Mouse (Mus musculus) intestine, embryonic 16.5 days (tissue): Measurements from ENCODE around the gene Ccdc151. TPM values are rescaled to one million over a fixed set of nuclear protein-coding genes. Genes with fewer than 3 reads are reported as not detected.

ENCODE experiments used
- ATAC-seq: fragments of 200-750 bp; cut with Nextera tagmentation; 2 replicates; pipeline ENCODE4 v1.8.0; 2017; ENCODE audit warnings: moderate TSS enrichment, moderate library complexity
- H3K27ac ChIP-seq: fragments of 300-500 bp; sonication (generic); 2 replicates; pipeline ENCODE4 v1.5.1; 2014; ENCODE audit warnings: mild to moderate bottlenecking, low read length
- H3K27me3 ChIP-seq: fragments of 300-500 bp; sonication (generic); replicated peaks from 2 replicates; pipeline ENCODE4 v1.6.1; 2014; ENCODE audit warnings: low read length, control low read depth, mixed read lengths; ENCODE audit not compliant: control insufficient read depth, insufficient read depth
- H3K36me3 ChIP-seq: fragments of 300-500 bp; sonication (generic); 2 replicates; pipeline ENCODE4 v1.6.1; 2014; ENCODE audit warnings: low read length, control low read depth; ENCODE audit not compliant: control insufficient read depth, insufficient read depth
- H3K4me1 ChIP-seq: fragments of 300-500 bp; sonication (generic); 2 replicates; pipeline ENCODE4 v1.6.1; 2014; ENCODE audit warnings: low read length, control low read depth, mixed read lengths; ENCODE audit not compliant: control insufficient read depth, insufficient read depth
- H3K4me2 ChIP-seq: fragments of 300-500 bp; sonication (generic); 2 replicates; pipeline ENCODE4 v1.6.1; 2014; ENCODE audit warnings: low read depth, low read length, control low read depth
- H3K4me3 ChIP-seq: fragments of 300-500 bp; sonication (generic); 2 replicates; pipeline ENCODE4 v1.5.1; 2014; ENCODE audit warnings: mild to moderate bottlenecking, low read length
- H3K9ac ChIP-seq: fragments of 300-500 bp; sonication (generic); 2 replicates; pipeline ENCODE4 v1.6.1; 2014; ENCODE audit warnings: low read depth, low read length
- H3K9me3 ChIP-seq: fragments of 300-500 bp; sonication (generic); 2 replicates; pipeline ENCODE4 v1.6.1; 2016; ENCODE audit warnings: low read length, control low read depth; ENCODE audit not compliant: control insufficient read depth
- WGBS: fragments of 180-500 bp; shearing (Covaris S2); extraction: QIAGEN DNeasy Blood & Tissue Kit; methylation state at CpG from one replicate; pipeline ENCODE4 v1.1.7; 2014; 5-methylcytosine and 5-hydroxymethylcytosine counted together
- polyA plus RNA-seq: library from polyadenylated mRNA; unstranded; fragments of >200 nt; fragmentation: Nextera tagmentation; extraction: Ambion mirVana; gene quantifications from 2 replicates; pipeline ENCODE4 v1.2.1, GENCODE M21; 2015

Gene Ccdc151
- polyA plus RNA-seq, 1 experiment from 2014 or later: 0.28 TPM

- no peak overlapping the region for H3K27ac ChIP-seq
- WGBS: 68% methylated on average over 12 of the region's 12 CpGs
- no peak overlapping the region for H3K4me3 ChIP-seq
- H3K4me1 ChIP-seq: no peaks in the 10 kb centered on the region
- peaks cover 4% of the 10 kb centered on the region; the same call in 1 of the 2 replicates for H3K27me3 ChIP-seq
- no peak overlapping the region for H3K9ac ChIP-seq
- H3K9me3 ChIP-seq: no peaks in the 10 kb centered on the region
- no peak overlapping the region for H3K4me2 ChIP-seq
- H3K36me3 ChIP-seq: no peaks in the 10 kb centered on the region
- no peak for ATAC-seq
These were observed 59.4 kb downstream of the Ccdc151 start for GRCm38 (mm10) chr9:21943046-21943445.

Other genes with a start within 250 kb of the Ccdc151 start
- gene Spc24, start 242.3 kb downstream of the Ccdc151 start, polyA plus RNA-seq: 85.5 and 106 TPM in 2 replicates
- 9.7 and 9.9 TPM in 2 replicates for gene Kank2, start 203.9 kb downstream of the Ccdc151 start, polyA plus RNA-seq
- gene Angptl8, start 167.1 kb downstream of the Ccdc151 start, polyA plus RNA-seq: 17.3 and 18.4 TPM in 2 replicates
- 23.3 and 24.7 TPM in 2 replicates for gene Dock6, start 150.0 kb downstream of the Ccdc151 start, polyA plus RNA-seq
- gene Rab3d, start 84.4 kb downstream of the Ccdc151 start, polyA plus RNA-seq: 47.5 and 47.9 TPM in 2 replicates
- 2.6 and 3.5 TPM in 2 replicates for gene Ccdc159, start 75.2 kb downstream of the Ccdc151 start, polyA plus RNA-seq
- gene Tmem205, start 75.1 kb downstream of the Ccdc151 start, polyA plus RNA-seq: 93.9 and 97.0 TPM in 2 replicates
- gene Plppr2, start 65.6 kb downstream of the Ccdc151 start, polyA plus RNA-seq: 5.2 and 6.2 TPM in 2 replicates
- 5.9 and 6.5 TPM in 2 replicates for gene Swsap1, start 46.9 kb downstream of the Ccdc151 start, polyA plus RNA-seq
- 4.8 and 6.4 TPM in 2 replicates for gene Epor, start 39.1 kb downstream of the Ccdc151 start, polyA plus RNA-seq
- gene Rgl3, start 13.2 kb downstream of the Ccdc151 start, polyA plus RNA-seq: 1.7 and 2.0 TPM in 2 replicates
- gene Prkcsh, start 172 bp upstream of the Ccdc151 start, polyA plus RNA-seq: 121 and 125 TPM in 2 replicates
- gene Elavl3, start 49.4 kb upstream of the Ccdc151 start, polyA plus RNA-seq: 1.5 and 1.9 TPM in 2 replicates
- gene Gm49318, start 68.6 kb upstream of the Ccdc151 start, polyA plus RNA-seq: not detected in 2 replicates
- 9.2 and 9.7 TPM in 2 replicates for gene Zfp653, start 68.7 kb upstream of the Ccdc151 start, polyA plus RNA-seq
- gene Ecsit, start 82.8 kb upstream of the Ccdc151 start, polyA plus RNA-seq: 50.8 and 54.2 TPM in 2 replicates
- gene Cnn1, start 96.6 kb upstream of the Ccdc151 start, polyA plus RNA-seq: 324 and 348 TPM in 2 replicates
- gene Elof1, start 114.5 kb upstream of the Ccdc151 start, polyA plus RNA-seq: 134 and 157 TPM in 2 replicates
- 78.2 and 87.5 TPM in 2 replicates for gene Acp5, start 133.1 kb upstream of the Ccdc151 start, polyA plus RNA-seq
- 93.1 and 94.5 TPM in 2 replicates for gene Pigyl, start 154.2 kb upstream of the Ccdc151 start, polyA plus RNA-seq
- gene Zfp872, start 185.5 kb upstream of the Ccdc151 start, polyA plus RNA-seq: 0.58 and 0.65 TPM in 2 replicates
- 19.1 and 21.8 TPM in 2 replicates for gene Zfp809, start 223.1 kb upstream of the Ccdc151 start, polyA plus RNA-seq